17 mouse cellular contexts compared by ENCODE assay signal in the genomic region with DNA sequence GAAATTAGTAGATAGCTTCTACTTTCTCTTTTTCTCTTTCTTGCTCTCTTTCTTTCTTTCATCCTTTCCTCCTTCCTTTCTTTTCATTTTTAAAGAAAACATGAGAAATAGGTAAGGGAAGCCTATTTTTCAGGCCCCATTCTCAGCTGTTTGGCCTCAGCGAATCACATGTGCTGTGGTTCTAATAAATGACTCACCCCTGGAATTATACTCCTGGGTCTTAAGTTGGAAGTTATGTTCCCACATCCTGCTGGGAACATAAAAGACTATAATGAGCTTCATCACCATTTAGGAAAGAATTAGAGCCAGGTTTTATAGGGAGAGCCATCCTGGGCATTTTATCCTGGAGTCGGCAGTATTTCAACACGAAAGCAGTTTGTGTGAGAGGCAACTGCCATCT.
"Had no signal": no experiment of that assay in that cellular context is flagged by ENCODE, and none has a peak within 500 bp of the region (broad histone marks: within the 10 kb centered on the region; RNA-seq: fewer than 3 reads in every experiment).

No protein-coding gene starts in this region.

- H3K4me3 ChIP-seq: limb, embryonic 15.5 days; liver, embryonic 12.5 days; midbrain, embryonic 10.5 days; neural tube, embryonic 12.5 days; stomach, embryonic 15.5 days had no signal

- H3K9me3 ChIP-seq: limb, embryonic 15.5 days; liver, embryonic 12.5 days; midbrain, embryonic 10.5 days; neural tube, embryonic 12.5 days; stomach, embryonic 15.5 days had no signal

- H3K4me1 ChIP-seq: liver, embryonic 12.5 days; midbrain, embryonic 10.5 days; neural tube, embryonic 12.5 days; stomach, embryonic 15.5 days had no signal

- H3K27ac ChIP-seq: kidney, postnatal 0 days; limb, embryonic 15.5 days; liver, embryonic 12.5 days; midbrain, embryonic 10.5 days; neural tube, embryonic 12.5 days; stomach, embryonic 15.5 days had no signal

- H3K27me3 ChIP-seq: limb, embryonic 15.5 days; liver, embryonic 12.5 days; neural tube, embryonic 12.5 days; stomach, embryonic 15.5 days had no signal

- DNase-seq: kidney, adult 8-10 months; kidney, postnatal 36 days; layer of hippocampus, adult 9-11 months; layer of hippocampus, postnatal 36 days; left cerebral cortex, postnatal 4 days; lung, embryonic 14.5 days; lung, postnatal 10 days; lung, postnatal 4 days; midbrain, embryonic 14.5 days; right cerebral cortex, postnatal 4 days; thymus, postnatal 36 days had no signal

- H3K36me3 ChIP-seq: limb, embryonic 15.5 days; liver, embryonic 12.5 days; midbrain, embryonic 10.5 days; neural tube, embryonic 12.5 days; stomach, embryonic 15.5 days had no signal
